Mouse (Mus musculus) frontal cortex, postnatal 25 days (tissue): ENCODE measurements at regions not wholly inside any gene's neighbourhood (a gene's known extent, or its start where the extent isn't known, plus 50 kb on each side); places are given as distances from the start of the nearest gene placed in this dataset.

ENCODE experiments used
- DNase-seq, 2 experiments: peaks; one replicate each; pipeline ENCODE4 v3.0.0; 2022; ENCODE audit warnings: low spot score in 2 of 2

- DNase-seq = no peak
Measured at GRCm38 (mm10) chr1:124156832-124157231, 111.5 kb upstream of the Dpp10 start.

- DNase-seq = no peak
Measured at GRCm38 (mm10) chr1:124152101-124152500, 106.7 kb upstream of the Dpp10 start.

- peak; percentile 6 to 21 for DNase-seq
Measured at GRCm38 (mm10) chr1:124148590-124148989, 103.2 kb upstream of the Dpp10 start.

GRCm38 (mm10) chr1:124104286-124104846 lies 59.0 kb upstream of the Dpp10 start:
- no peak for DNase-seq

- DNase-seq = no peak
Measured at GRCm38 (mm10) chr1:124103049-124103448, 57.7 kb upstream of the Dpp10 start.
